Mouse (Mus musculus) layer of hippocampus, adult 2 months (tissue): ENCODE results near the gene Sowaha. TPM values are rescaled to one million over a fixed set of nuclear protein-coding genes. Genes with fewer than 3 reads are reported as not detected.
A peak's percentile ranks its signal among the peaks of the same experiment; 100 is the strongest.

Experiments
- DNase-seq, 2 experiments: peaks; one replicate each; pipeline ENCODE4 v3.0.0; 2022; ENCODE audit warnings: low spot score in 2 of 2
- H3K27ac ChIP-seq: fragments of 200-600 bp; 2 replicates; pipeline ENCODE4 v1.8.1; 2022
- H3K4me3 ChIP-seq: fragments of 200-600 bp; 2 replicates; pipeline ENCODE4 v1.8.1; 2022; ENCODE audit warnings: mild to moderate bottlenecking
- CTCF ChIP-seq: fragments of 200-600 bp; conservative IDR thresholded peaks from 2 replicates; pipeline ENCODE4 v1.8.1; 2022; ENCODE audit warnings: antibody characterized with exemption, mild to moderate bottlenecking, moderate library complexity
- total RNA-seq, 2 experiments: library from RNA; stranded (reverse); gene quantifications; 2 replicates each; pipeline ENCODE4 v1.2.3; 2021

The Sowaha gene
- total RNA-seq, 2 experiments from 2014 or later, result 137 to 142 TPM

GRCm38 (mm10) chr11:53479171-53479782 is 797 bp downstream of the Sowaha start:
- no peak for DNase-seq
- Histone ChIP-seq H3K4me3 (peak overlapping the region; percentile 91), H3K27ac (peak overlapping the region; percentile 99)
- no peak for TF ChIP-seq CTCF

- DNase-seq, result no peak
- H3K27ac ChIP-seq, result peak overlapping the region; percentile 99
These were observed 1.5 kb downstream of the Sowaha start for GRCm38 (mm10) chr11:53478383-53479170.

GRCm38 (mm10) chr11:53477833-53478232 is 2.2 kb downstream of the Sowaha start:
- TF ChIP-seq CTCF, result no peak
- peak overlapping the region; percentile 91 for H3K4me3 ChIP-seq

More at GRCm38 (mm10) chr11:53478383-53479170, 1.5 kb downstream of the Sowaha start:
- no peak for TF ChIP-seq CTCF
- peak overlapping the region; percentile 91 for H3K4me3 ChIP-seq

GRCm38 (mm10) chr11:53475620-53476019 is 4.5 kb downstream of the Sowaha start:
- H3K27ac ChIP-seq, result peak overlapping the region; percentile 91
- peak in 1 of 2 experiments; percentile 48 for DNase-seq
- no peak for TF ChIP-seq CTCF
- H3K4me3 ChIP-seq, result peak overlapping the region; percentile 91

More at GRCm38 (mm10) chr11:53477833-53478232, 2.2 kb downstream of the Sowaha start:
- peak overlapping the region; percentile 99 for H3K27ac ChIP-seq
- DNase-seq, result no peak

DNA sequence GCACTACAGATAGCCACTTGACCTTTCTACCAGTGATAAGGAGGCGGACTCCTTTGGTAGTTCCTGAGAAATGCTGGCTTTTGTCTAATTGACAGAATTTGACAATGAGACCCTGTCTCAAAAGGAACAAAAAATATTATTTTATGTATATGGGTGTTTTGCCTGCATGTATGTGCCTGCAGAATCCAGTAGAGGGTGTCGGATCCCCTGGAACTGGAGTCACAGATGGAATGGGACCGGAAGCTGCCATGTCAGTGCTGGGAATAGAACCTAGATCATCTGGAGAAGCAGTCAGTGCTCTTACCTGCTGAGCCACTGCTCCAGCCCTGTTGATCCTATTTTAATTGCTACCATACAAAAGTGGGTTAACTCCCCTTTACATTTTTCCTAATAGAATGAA is 7.4 kb downstream of the Sowaha start:
- no peak overlapping the region for H3K4me3 ChIP-seq
- TF ChIP-seq CTCF, result peak; percentile 66
- DNase-seq, result no peak
- peak overlapping the region; percentile 71 for H3K27ac ChIP-seq

GRCm38 (mm10) chr11:53469968-53470695 is 9.9 kb downstream of the Sowaha start, which contains the start of gene Gm9837:
TSS of gene Gm9837 (minus strand) at chr11:53470479.
- H3K27ac ChIP-seq, result peak within 1 kb of the TSS; percentile 97

DNA sequence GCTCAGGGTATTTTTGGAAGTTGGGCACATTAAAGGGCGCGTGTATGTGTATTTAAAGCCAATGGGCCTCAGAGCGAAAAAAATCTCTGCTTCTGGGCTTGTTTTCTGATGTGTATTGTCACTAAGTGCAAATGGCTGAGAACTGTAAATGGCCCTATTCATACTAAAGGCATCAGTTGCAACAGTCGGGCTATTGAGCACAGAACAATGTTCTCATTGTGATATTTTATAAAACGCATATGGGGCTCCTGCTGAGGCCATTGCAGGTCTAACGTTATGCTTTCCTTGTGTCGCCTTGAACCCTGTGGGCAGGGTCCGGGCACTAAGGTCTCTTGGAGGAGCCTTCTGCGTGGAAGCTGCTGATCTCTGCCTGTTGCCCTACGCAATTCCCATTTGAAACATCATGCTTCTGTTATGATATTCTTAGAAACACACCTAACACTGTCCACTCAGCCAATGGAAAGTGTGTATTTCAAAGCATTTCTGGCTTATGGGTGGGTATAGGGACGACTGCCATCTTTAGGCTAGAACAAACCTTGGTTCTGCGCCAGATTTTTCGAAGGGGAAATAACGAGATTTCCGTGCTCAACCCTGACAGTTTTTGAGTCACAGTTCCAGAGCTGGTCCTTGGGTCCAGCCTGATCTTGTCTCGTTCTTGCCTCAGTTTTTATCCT is 10.6 kb downstream of the Sowaha start:
- DNase-seq, result no peak
- no peak for TF ChIP-seq CTCF
- Histone ChIP-seq H3K4me3 (peak overlapping the region; percentile 44), H3K27ac (peak overlapping the region; percentile 97)

More at GRCm38 (mm10) chr11:53469968-53470695, 9.9 kb downstream of the Sowaha start, which contains the start of gene Gm9837:
- H3K4me3 ChIP-seq, result peak within 1 kb of the TSS; percentile 44
- peak; percentile 93 to 94 for DNase-seq
- TF ChIP-seq CTCF, result peak; percentile 94

- H3K4me3 ChIP-seq, result peak overlapping the region; percentile 48
- peak overlapping the region; percentile 90 for H3K27ac ChIP-seq
- peak; percentile 95 for TF ChIP-seq CTCF
- DNase-seq, result peak; percentile 83 to 89
These were observed 13.7 kb downstream of the Sowaha start for GRCm38 (mm10) chr11:53466231-53466971.

GRCm38 (mm10) chr11:53463551-53464424 is 16.3 kb downstream of the Sowaha start:
- TF ChIP-seq CTCF, result no peak
- H3K4me3 ChIP-seq, result peak overlapping the region; percentile 56
- H3K27ac ChIP-seq, result peak overlapping the region; percentile 76
- DNase-seq, result no peak

- Histone ChIP-seq H3K4me3 (no peak overlapping the region), H3K27ac (no peak overlapping the region; the same call in 1 of the 2 replicates)
- DNase-seq, result no peak
- no peak for TF ChIP-seq CTCF
These were observed 18.3 kb downstream of the Sowaha start for GRCm38 (mm10) chr11:53461727-53462126.

DNA sequence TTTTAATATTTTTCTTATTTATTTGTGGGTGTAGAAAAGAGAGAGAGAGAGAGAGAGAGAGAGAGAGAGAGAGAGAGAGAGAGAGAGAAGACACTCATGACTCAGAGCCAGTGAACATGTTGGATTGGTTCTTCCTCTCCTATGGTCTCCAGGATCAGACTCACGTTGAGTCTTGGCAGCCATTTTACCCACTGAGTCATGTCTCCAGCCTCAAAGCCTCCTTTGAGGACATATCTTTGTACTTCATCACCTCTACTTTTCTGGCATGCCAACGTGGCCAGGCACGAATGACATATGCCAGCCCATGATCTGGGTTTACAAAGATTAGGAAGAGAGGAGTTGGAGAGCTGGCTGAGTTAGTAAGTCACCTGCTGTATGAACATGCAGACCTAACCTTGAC is 19.9 kb downstream of the Sowaha start:
- H3K4me3 ChIP-seq, result no peak overlapping the region
- no peak overlapping the region for H3K27ac ChIP-seq
- no peak for TF ChIP-seq CTCF
- no peak for DNase-seq
